Mouse (Mus musculus) right cerebral cortex, adult 2 months (tissue): ENCODE measurements around the gene Rab40c.
A peak's percentile ranks its signal among the peaks of the same experiment; 100 is the strongest.

Experiments
- DNase-seq, 2 experiments: peaks; one replicate each; pipeline ENCODE4 v3.0.0; 2021 to 2022; ENCODE audit warnings: low spot score in 2 of 2

Gene Rab40c

DNA sequence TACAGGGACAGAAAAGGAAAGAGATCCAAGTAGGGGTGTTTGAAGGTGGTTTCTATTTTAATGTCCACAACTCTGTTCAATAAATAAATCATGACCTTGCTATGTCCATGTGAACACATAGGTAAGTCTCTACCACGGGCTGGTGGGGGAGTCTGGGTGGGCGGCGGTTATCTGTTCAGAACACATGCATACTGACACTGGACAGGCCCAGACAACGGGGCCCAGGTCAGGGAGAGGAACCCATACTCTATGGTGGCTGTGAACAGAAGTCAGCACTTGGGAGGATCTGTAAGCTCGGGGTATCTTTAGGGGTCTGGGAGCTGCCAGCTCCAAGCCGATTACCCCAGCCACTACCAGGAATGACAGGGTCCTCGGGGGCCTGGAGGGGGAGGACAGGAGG is 26.8 kb upstream of the Rab40c start:
- DNase-seq, result no peak

DNA sequence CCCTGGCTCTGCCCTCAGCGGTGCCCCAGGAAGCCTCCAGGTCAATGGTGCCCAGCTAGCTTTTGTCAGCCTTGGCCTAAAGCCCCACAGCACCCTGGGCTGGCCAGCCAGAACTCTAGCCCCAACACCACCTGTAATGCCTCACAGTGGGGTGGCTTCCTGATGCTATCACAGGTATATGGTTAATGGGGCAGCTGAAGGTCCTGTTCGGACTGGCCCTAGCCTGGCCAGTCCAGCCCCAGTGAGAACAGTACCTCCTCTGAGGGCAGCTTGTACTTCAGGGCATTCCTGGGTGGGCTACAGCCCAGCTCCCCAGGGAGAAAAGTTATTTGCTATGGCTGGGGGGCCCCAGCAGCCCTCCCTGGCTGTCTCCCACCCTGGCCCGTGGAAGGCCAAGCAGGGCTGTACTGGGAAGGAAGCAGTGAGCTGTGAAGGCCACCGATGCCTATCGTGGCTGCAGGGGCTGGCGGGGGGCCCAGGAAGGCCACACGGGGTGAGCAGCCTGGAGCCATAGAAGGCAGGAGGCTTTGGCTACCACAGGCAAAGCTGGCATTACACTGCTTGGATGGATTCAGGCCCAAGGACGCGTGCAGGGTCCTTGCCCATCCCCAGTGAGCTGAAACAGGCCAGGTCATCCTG is 26.1 kb upstream of the Rab40c start:
- DNase-seq, result no peak

GRCm38 (mm10) chr17:25944366-25945163 is 25.0 kb upstream of the Rab40c start, which contains the start of the genes Pigq and Nhlrc4:
TSS of gene Pigq (minus strand) at chr17:25944936.
TSS of gene Nhlrc4 (minus strand) at chr17:25944961.
- no peak for DNase-seq

- DNase-seq, result no peak
Observed at GRCm38 (mm10) chr17:25943769-25944168, 24.2 kb upstream of the Rab40c start.

GRCm38 (mm10) chr17:25943221-25943620 is 23.7 kb upstream of the Rab40c start:
- no peak for DNase-seq

DNA sequence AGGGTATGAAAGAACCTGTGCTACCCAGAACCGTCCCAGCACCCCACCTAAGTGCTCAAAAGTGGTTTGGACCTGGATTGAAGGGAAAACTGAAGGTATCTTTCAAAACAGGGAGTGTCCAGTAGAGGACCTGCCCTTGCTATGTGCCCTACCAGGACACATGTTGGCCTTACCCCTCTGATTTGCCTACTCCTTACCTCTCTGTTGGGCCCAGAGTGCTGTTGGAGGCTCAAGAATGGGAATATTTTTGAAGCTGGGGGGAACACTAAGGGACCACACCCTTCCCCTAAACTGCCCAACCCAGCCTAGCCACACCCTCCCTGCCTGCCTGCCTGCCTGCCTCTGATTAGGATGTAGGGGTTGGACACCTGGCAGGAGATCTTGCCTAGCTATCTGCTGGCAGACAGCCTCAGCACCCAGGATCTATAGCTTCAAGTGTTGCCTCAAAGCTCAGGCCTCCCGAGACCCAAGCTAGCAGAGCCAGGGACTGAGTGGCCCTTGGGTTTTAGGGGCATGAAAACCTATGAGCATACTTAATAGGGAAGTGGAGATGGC is 23.1 kb upstream of the Rab40c start:
- no peak for DNase-seq

GRCm38 (mm10) chr17:25941511-25942241 is 22.1 kb upstream of the Rab40c start:
- peak; percentile 77 to 79 for DNase-seq

DNA sequence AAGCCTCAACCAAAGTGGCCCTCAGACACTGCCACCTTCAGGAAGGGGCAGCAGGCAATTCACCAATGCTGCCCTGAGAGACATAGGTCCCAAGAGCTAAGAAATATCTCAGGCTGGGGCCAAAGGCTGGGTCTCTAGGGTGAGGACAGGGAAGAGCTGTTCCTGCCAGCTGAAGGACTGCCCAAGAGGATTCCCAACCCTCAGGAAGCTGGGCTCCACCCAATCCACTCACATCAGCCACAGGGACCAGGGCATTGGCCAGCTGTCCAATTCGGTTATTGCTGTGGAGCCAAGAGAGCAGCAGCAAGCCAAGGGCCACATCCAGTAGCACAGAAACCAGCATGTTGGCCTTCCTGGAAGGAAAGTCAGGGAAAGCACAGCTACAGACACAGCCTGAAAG is 15.0 kb upstream of the Rab40c start:
- DNase-seq, result no peak

DNA sequence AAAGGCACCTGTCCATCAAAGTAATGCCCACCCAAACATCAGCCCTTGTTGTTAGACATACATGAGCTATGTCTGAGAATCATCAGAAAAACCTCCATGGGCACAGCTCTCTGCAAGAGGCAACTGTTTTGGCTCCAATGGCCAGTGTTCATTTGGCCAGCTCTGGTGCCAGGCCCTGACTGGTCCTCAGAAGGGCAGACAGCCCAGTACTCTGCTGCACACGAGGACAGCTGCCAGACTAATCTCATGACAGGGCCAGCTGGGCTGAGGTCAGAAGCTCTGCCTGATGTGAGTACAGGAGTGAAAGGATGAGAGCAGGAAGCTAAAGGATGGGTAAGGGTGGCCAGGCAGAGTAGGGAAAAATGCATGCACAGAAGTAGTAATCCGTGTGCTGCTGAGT is 5.8 kb upstream of the Rab40c start:
- no peak for DNase-seq

GRCm38 (mm10) chr17:25922120-25922519 is 2.6 kb upstream of the Rab40c start:
- DNase-seq, result no peak

DNA sequence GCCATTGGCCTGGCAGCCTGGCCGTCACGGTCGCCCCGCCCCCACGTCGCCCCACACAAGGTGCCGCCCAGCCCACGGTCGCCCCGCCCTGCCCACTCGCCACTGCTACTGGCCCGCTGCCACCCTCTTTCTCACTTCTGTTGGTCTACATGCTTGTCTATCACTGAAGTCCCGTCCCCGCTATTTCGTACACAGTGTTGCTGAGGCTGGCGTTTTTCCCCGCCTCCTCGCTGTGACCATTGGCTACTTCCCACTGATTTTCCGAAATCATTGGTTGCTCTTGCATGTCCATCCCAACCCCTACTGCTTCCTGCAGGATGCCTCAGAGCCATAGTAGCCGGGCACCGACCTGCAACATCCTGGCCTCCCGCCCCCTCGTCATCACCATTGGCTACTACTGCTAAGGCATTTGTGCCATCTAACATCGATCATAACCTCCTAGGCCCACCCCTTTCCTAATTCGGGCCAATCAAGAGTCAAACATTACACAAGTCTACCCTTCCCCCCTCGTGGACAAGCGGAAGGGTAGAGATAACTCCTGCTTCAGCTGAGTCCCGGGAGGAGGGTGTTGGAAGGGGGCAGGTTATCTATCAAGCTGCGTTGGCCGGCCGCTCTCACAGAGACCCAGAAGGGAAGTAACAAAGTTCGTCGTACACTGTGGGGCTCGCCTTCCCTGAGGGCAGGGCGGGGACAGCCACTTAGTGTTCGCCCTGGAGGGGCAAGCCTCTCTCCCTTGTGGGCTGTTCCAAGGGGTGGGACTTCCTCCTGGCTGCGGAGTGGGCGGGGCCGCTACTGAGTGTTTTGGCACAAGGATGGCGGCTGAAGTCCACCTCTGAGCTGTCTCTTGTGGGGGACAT is 487 bp upstream of the Rab40c start:
- peak; percentile 100 for DNase-seq

DNA sequence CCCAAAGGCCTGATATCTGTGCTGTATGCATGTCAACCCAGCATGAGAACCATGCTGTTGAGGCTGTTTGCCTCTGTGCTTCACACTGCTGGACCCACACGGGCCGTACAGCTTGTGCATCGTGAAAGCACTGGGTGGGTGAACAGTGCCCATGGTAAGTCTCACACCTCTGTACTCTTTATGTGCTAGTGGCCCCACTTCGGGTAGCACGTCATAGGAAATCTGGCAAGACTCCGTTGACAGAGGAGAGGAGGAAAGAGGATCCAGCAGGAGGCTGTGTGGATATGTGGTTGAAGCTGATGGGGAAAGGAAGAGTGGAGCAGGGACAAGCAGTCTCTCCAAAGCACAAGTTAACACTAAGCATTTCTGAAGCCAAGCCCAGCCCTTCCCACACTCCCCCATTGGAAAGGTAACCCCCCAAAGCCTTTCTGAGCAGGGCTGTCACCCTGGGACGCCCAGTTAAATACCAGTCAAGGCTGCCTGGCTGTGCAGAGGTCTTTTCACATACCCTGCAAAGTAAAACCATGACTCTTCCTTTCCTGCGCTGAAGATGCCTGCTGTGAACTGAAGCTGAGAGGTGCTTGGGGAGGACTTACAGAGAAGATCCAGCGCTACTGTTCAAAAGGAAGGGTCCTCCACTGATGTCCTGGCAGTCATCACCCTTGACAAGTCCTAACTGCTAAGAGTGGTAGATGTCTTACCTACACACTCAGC is 1.3 kb downstream of the Rab40c start:
- DNase-seq, result no peak

DNA sequence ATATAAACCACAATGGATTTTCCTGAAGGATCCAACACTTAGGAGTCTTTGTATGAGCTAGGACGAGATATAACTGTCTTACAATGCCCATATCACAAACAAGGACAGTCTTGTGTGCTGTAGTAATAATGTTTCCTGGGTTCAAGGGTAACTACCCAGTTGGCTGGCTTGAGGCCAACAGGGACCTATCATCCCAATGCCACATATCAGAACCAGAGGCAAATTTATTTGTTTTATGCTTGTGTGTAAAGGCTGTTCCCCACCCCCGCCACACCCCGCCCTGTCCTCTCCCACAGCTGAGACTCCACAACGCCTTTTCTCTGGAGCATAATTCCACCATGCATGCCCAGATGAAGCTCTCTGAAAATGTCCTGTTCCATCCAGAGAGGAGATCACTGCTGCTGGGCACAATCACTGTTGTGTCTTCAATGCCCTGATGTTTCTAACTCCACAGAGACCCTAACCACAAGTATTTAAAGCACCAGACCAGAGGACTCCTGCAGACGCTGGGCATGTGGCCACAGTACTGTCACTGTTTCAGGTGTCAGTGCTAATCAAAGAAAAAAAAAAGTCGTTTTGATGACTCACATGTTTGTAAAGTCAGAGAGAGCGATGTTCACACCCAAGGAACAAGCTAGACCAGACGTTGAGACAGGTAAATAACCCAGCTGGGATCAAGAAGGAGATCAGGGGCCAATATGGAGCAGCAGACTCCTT is 2.4 kb downstream of the Rab40c start:
- no peak for DNase-seq

- DNase-seq, result no peak
Observed at GRCm38 (mm10) chr17:25914295-25914694, 5.2 kb downstream of the Rab40c start.

DNA sequence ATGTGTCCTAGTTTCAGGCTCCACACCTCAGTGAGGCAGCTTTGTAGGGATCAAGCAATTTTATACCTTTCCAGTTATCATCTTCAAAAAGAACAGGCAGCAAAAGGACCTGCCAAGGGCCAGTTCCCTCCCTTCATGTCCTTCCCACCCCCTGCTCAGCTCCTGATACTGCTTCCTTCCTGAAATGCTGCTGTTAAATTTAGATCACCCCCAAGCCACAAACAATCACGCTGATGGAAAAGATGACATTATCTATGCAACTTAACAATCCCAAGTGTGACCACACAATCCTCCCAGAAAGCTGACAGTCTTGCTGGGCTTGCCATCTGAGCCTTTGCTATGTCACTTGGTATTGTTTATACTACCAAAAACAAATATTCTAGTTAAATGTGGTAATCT is 5.7 kb downstream of the Rab40c start:
- DNase-seq, result no peak

GRCm38 (mm10) chr17:25913186-25913876 is 6.2 kb downstream of the Rab40c start:
- peak; percentile 77 to 79 for DNase-seq

GRCm38 (mm10) chr17:25911816-25912215 is 7.7 kb downstream of the Rab40c start:
- no peak for DNase-seq

DNA sequence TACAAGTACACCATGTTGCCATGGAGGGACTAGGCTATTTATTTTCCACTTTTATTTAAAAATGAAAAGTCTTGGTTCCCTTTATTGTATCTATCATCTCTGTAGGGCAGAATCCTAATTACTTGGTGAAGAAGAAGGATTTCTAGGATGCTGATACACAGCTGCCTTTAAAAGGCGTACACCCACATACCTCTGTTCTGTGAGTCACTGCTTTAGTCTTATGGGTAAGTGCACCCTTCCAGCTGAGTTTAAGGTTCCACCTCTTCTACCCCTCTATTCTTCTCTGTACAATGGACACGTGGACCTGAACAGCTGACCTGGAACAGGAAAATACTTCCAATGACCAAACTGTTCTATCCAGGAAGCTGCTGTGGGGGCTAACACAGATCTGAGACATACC is 11.9 kb downstream of the Rab40c start:
- no peak for DNase-seq

GRCm38 (mm10) chr17:25903061-25903460 is 16.5 kb downstream of the Rab40c start:
- DNase-seq, result no peak
